Mouse (Mus musculus) right cerebral cortex, postnatal 36 days (tissue): ENCODE results near the gene Zfp36.
A peak's percentile ranks its signal among the peaks of the same experiment; 100 is the strongest.
"Not testable (repeated sequence)": the region's sequence is repeated elsewhere in the genome, so short reads cannot be mapped to it uniquely, and the experiment has no call there.

Experiments
- DNase-seq, 2 experiments: peaks; one replicate each; pipeline ENCODE4 v3.0.0; 2022; ENCODE audit warnings: low spot score in 2 of 2, mixed read lengths in 1 of 2

Gene Zfp36

DNA sequence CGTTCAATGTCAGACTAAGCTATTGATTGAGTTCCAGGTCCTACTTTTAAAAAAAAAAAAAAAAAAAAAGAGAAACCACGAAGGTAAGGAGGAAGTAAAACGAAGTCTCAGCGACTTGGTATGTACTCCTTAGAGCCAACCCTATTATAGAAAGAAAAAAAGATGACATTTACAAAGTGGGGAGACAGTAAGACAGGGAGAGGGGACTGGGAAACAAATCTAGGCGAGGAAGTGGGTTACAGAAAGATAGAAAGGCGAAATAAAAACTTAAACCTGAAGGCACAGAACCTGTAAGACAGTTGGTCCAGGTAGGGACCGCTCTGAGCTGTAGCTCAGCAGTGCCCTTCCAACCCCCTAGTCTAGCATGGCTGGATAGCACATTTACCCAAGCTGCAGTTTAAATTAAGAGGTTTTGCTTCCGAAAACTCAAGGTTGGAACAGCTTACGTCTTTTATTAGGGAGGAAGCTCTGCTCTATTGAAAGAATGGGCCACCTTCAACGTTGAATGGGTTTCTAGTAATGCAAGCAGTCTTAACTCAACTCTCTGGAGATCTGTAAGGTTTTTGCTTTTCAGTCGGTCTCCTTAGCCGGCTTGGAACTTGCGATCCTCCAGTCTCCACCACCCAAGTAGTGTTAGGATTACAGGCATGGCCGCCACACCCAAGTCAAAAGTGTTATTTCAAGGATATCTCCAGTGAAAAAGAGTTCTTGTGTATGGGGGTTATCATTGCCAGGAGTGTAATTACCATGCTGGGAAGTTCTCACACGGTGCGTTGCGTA, at the start of gene Zfp36:
Gene Zfp36 (minus strand): TSS at position 17 of the 780 bp plus-strand sequence.
- no peak for DNase-seq

DNA sequence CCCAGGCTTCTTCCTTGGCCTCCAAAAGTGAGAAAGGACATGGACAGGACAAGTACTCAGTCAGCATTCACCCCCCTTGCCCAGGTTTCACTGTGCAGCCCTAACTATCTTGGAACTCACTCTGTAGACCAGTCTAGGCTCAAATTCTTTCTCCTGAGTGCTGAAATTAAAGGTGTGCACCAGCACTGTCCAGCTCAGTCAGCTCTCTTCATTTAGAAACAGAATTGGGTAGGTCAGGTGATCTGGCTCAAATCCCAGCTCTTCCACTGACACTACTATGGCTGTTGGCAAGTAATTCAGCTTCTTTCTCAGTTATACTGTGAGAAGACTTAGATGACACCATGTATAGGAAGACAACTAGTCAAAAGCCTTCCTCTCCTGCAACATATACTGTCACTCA, 47.7 kb upstream of the Zfp36 start:
- no peak for DNase-seq

DNA sequence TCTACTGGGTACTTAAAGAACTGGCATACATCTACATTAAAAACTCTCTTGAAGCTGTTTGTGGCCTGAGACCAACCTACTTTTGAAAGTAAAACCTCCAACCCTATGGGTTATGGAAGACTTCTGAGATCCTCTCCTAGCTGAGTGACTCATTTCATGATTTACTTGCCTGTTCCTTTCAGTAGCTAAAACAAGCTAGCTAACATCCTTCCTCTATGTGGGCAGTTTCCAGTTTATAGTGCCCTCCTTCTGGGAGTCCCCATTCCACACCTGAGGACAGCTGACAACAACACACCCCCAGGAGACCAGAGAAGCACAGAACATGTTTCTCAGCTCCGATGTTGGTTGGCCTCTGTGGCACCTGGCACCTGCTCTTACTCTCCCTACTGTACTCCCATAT, 43.0 kb upstream of the Zfp36 start:
- no peak for DNase-seq

DNA sequence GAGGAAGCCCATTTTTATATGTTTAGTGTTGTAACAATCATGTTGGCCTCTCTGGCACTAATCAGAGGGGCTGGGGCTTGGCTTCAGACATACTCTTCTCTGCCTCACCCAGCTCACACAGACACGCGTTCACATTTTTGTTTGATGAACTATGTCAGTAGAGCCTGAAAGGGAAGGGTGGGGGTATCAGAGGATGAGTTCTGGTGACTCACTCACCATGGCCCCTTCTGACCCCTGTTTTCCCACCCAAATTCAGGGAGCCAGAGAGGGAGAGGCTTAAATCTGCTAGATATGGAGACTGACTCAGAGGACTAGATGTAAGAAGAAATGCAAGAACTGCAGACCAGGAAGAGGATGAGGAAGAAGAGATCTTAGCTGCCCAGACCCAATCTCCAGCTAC, 39.4 kb upstream of the Zfp36 start:
- DNase-seq = no peak

DNA sequence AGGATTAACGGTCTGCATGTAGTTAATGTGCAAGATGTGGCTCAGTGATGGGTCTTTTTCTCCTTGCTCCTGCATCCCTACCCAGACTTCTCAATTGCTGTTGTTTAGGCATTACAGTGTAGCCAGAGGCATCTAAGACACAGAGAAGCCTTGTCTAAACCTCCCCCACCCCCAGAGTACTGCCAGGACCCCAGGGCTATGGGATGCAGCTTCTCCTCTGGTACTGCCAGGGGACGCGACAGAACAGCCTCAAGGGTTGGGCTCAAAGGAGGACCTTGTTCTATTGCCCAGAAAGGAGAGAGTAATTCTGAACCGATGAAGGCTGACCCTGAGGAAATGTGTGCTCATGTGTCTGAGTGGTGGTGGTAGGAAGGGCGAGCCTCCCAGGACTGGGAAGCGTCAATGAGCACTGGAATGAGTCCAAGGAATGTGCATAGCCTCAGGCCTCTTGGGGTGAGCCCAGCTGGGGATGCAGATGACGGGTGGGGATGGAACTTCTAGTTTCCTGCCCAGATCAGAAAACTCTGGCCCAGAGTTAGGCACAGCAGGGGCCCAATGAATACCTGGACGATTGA, 38.1 kb upstream of the Zfp36 start:
- no peak for DNase-seq

DNA sequence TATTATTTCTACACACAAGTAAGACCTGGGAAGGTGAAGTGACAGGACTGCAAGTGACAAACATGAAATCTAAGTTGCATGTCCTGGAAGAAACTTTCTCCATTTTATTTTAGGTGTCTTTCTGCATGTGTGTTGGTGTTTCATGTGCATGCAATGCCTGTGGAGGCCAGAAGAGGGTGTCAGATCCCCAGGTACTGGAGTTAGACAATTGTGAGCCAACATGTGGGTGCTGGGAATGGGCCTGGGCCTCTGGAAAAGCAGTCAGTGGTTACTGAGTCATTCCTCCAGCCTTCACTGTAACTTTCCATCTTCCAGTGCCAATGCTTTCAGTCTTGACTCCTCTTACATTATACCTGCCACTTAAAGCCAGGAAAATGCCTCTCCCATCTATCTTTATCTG, 37.3 kb upstream of the Zfp36 start:
- no peak for DNase-seq

DNA sequence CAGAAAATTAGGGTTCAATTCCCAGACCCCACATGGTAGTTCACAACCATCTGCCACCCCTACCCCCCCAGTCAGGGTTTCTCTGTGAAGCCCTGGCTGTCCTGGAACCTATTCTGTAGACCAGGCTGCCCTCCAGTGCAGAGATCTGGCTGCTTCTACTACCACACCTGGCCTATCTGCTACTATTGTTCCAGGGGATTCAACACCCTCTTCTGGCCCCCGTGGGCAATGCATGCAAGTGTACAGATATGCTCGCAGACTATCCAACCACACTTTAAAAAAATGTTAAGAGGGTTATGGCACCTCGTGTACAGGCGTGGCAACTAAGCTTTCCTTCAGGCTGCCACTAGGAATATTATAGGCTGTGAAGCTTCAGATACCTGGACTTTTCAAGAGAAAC, 32.8 kb upstream of the Zfp36 start:
- DNase-seq = no peak

DNA sequence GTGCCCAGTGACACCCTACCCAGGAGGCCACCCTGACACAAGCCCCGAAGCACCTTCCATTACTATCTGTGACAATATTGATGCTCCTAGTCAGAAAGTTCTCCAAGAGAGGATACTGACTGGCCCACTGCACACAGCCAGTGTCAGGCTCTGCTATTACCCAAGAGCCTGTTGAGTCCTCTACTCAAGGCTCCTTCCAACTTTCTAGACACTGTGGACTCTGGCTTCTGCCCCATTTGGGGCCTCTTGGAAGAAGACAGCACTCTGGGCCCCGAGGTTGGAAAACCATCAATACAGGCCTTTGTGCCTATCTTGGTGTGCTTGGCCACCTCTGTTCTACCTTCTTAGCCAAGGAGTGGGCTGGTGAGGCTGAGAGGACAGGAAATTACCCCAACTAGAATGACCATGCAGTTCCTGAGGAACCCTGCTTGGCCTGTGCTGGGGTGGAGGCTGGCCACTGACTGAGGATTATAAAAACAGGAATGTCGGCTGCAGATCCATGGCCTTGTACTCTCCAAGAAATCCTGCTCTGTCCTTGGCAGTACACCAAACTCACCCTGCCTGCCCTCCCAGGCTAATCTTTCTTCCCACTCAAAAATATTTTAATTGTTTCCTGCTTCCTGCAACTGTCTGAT, 30.9 kb upstream of the Zfp36 start:
- no peak for DNase-seq

DNA sequence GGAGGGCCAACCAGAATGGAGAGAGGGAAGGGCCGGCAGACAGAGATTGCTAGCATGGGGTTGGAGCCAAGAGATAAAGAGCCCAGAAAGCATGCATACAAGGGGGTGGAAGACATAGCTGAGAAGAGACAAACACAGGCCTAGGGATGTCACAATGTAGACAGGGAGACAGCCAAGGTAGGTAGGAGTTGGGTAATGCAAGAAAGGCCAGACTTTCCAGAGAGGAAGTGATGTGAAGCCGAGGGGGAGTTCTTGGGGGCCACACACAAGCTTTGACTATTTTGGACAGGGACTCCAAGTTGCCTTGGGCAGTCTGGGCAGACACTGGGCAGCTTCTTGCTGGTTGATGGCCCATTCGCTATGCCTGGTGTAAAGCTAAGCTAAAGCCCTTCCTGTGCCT, 21.9 kb upstream of the Zfp36 start:
- no peak for DNase-seq

DNA sequence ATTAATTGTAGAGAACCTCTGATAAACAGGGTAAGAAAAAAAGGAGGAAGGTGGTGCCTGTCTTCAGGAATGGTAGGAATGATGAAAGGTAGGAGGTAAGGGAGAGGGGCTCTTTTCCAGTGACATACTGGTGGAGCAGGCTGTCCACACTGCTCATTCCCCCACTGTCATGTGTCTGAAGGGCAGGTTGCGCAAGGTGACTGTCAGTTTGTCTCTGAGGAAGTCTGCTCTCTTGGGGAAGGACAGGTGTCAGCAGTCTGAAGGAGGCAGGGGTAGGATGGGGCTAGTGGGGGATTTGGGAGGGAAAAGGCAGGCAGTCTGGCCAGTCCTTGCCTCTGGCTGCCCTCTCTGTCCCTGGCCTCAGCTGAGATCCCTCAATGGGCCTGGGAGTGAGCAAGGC, 21.0 kb upstream of the Zfp36 start:
- no peak for DNase-seq

DNA sequence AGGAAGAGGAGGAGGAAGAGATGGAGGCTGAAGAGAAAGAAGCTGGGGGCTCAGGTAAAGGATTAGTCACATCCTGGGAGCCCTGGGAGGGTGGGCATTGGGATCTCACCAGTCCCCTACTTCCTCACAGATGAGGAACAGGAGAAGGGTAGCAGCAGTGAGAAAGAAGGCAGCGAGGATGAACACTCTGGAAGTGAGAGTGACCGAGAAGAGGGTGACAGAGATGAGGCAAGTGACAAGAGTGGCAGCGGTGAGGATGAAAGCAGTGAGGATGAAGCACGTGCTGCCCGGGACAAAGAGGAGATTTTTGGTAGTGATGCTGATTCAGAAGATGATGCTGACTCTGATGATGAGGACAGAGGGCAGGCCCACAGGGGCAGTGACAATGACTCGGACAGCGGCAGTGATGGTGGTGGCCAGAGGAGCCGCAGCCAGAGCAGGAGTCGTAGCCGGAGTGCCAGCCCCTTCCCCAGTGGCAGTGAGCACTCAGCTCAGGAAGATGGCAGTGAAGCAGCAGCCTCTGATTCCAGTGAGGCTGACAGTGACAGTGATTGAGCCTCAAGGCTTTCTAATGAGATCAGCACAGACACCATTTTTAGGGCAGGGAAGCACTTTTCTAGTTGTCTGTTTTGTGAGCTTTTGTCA, 18.8 kb upstream of the Zfp36 start:
- DNase-seq = no peak

DNA sequence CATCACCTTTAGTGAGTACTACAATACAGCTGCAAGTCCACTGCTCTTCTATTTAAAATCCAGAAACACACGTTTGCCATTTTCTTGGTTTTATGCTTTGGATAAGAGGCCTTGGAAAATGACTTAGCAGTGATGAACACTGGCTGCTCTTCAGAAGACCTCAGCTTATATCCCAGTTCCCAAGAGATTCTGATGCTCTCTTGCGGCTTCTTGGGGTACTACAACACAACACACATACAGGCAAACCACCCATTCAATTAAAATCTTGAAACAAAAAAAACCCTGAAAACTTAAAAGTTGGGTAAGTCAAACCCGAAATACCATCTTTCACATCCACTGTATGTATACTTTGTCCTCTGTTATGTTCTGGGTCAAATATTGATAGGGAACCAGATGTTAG, 17.9 kb upstream of the Zfp36 start:
- no peak for DNase-seq

DNA sequence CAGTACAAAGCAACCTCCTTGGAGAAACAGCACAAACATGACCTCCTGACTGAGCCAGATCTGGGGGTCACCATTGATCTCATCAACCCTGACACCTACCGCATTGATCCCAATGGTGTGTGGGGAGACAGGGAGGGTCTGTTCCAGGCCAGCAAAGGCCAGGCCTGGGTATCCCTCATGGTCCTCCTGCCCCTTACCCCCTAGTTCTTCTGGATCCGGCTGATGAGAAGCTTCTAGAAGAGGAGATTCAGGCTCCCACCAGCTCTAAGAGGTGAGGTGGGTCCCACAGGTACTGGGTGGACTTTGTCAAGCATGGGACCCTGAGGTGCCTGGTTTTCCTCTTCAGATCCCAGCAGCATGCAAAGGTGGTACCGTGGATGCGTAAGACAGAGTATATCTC, 15.4 kb upstream of the Zfp36 start:
- DNase-seq = no peak

DNA sequence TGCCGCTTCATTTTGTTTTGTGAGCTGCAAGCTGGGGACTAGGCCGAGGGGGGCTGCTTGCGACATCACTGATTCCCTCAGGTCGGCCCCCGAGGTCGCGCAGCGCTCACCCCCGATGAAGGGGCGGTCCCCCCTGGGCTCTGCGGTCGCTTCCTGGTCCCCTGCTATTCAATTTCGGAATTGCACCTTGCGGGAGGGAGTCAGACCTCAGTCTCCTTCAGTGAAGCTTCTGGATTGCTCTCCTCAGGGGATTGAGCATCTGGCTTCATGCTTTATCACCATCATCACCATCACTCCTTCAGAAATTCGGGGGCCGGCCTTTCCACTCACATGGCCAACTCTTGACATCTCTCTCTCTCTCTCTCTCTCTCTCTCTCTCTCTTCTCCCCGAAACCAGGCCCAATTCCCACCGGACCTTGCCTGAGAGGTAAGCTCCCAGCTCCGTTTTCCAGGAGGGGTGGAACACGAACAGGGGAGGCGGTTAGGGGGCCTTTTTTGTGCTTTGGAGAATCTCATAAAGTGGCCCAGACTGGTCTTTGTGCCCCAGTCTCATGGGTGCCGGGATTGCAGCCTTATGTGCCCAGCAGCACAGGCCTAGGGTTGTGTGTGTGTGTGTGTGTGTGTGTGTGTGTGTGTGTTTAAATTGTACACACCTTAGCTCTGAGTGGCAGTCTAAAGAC, 13.4 kb upstream of the Zfp36 start:
- no peak for DNase-seq

DNA sequence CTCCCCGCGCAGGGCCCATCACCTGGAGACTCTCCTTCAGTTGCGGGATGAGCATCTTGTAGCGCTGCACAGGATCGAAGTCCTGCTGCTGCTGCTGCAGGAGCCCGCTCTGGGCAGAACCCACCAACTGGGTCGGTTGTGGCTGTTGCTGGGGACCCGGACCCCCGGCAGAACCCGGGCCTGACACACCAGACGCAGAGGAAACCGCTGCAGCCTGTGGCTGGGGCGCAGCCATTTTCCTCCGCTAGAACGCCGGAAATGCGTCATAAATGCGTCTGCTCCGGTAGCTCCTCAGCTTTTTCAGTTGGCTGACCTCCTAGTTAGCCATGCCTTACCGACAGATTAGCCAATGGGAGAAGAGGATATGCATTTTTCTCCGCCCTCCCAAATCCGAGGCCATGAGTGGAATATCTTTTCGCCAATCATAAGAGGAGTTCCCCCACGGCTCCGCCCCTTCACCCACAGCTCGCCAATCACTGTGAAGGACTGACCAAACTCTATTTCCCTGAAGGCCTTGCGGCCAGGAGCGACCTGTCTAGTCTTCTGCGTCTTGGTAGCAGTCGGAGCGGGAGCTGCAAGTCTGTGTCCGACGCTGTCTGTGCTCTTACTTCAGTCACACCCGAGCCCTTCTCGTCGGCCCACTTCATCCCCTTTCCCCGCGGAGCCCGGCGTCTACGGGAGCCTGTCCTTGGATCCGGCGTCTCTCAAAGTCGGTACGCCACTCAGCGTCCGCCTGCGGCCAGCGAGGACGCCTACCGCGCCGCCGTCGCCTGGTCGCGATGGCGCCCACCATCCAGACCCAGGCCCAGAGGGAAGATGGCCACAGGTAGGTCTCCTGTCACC, 12.6 kb upstream of the Zfp36 start, which contains the start of the genes Med29 and Paf1:
Gene Med29 (minus strand): TSS at position 280 of the 843 bp plus-strand sequence.
Gene Paf1 (plus strand): TSS at position 523 of the 843 bp plus-strand sequence.
- peak; percentile 98 to 99 for DNase-seq

DNA sequence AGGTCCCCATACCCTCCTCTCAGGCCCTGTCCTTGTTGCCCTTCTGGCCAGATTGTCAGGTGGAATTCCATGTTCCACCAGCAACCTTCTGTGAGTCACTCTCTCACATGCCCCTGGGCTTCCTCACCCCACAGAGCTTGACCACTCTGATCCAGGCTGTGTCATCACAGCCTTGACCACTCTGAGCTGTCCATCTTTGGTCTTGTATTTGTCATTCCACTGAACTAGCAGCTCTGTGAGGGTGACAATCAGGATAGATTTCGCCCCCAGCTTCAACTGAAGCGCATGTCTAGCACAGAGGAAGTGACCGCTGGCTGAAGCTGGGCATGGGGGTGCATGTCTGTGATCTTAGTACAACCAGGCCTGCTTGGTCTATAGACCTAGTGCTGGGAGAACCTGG, 10.3 kb upstream of the Zfp36 start:
- no peak for DNase-seq

DNA sequence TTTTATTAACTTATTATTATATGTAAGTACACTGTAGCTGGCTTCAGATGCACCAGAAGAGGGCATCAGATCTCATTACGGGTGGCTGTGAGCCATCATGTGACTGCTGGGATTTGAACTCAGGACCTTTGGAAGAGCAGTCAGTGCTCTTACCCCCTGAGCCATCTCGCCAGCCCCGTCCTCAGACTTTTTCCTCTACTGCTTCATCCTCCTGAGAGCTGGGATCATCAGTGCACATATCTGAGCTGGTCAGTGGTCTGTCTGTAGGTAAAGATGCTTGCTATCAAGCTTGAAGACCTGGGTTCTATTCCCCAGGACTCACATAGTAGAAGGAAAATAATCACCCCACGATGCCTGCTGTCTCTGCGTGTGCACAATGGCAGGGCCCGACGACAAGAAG, 7.3 kb upstream of the Zfp36 start:
- not testable (repeated sequence) for DNase-seq

DNA sequence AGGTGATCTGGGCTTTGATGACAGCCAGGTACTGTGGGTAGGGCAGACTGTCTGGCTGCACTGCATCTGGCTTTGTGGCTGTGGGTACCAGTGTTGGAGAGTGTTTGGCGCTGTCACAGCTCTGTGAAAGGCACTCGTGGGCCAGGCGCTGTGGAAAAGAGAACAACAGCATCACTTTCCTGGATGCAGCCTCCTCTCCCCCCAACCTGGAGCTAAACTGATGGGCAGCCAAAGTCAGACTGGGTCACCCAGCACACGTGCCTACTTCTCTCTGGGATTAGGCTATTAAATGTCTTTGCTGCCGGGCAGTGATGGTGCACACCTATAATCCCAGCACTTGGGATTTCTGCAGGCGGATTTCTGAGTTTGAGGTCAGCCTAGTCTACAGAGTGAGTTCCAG, 6.8 kb upstream of the Zfp36 start:
- DNase-seq = not testable (repeated sequence)

DNA sequence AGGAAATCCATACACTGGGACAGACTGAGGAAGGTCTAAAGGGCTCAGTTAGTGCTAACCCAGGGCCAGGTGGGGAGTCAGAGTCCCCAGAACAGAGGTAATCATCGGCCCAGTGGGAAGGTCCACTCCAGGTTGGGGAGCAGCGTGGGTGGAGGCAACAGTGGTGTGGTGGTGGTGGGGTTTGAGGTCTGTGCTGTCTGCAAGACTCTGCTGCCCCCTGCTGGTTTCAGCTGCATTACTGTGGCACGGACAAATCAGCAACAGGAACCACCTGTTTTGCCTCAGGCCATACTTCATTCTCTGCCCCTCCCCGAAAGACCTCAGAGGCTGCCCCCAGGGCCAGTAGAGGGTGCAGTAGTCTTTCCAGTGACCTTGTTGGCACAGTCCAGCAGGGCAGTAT, 6.4 kb upstream of the Zfp36 start:
- DNase-seq = peak; percentile 52 to 56

DNA sequence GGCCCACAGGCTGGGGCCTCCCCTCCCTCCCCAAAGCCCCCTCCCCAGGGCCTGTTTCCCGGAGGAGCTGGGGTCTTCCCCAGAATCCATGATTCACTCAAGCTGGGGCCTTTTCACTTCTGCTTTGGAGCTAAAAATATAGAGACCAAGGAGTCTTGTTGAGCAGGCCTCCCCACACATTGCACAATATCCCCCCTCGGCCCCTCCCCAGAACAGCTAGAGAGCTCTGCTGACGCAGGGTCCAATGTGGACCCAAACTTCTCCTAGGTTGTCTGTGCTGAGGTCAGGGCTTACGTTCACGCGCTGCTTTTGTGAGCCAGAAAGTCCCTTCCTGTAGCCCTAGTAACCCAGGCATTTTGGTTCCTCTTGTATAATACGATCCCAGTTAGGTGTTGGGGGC, 6.0 kb upstream of the Zfp36 start:
- no peak for DNase-seq

DNA sequence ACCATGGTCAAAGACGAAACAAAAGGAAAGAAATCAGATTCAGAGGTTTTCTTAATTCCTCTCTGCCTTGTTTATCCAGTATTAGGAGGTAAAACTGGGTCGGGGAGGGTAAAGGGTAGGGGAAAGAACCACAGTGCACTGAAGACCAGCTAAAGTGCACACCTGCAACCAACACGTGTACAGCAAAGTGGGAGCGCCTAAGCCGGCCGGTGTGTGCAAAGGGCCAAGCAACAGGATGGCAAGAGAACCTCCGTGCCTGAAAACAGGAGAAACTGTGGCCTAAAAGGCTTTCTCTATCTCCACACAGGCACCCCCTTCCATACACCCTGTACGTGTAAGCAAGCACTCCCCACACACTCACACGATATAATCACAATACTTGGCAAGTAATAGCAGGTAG, 5.1 kb upstream of the Zfp36 start:
- DNase-seq = no peak
